Mouse (Mus musculus): ENCODE measurements around the gene Ccnd3.

GRCm38 (mm10) chr17:47490791-47491190, 14.1 kb upstream of the Ccnd3 start:
- no peak for TF ChIP-seq POLR2A (IDR thresholded peaks at IDR 0.05; ENCODE audit: borderline replicate concordance, extremely low read depth, insufficient read depth, insufficient read length, poor library complexity, severe bottlenecking)
- TF ChIP-seq CTCF (IDR thresholded peaks at IDR 0.05; ENCODE audit: borderline replicate concordance, extremely low read depth, insufficient read depth, insufficient read length) = peak; percentile 37; the same call in 1 of the 2 replicates

Data from brain, embryonic 14.5 days (tissue).